Mouse (Mus musculus) neural tube, embryonic 11.5 days (tissue): Measurements from ENCODE around the gene Stac2. TPM values are rescaled to one million over a fixed set of nuclear protein-coding genes. Genes with fewer than 3 reads are reported as not detected.

Experiments
- ATAC-seq: fragments of 200-750 bp; cut with Nextera tagmentation; 2 replicates; pipeline ENCODE4 v1.8.0; 2017; ENCODE audit warnings: moderate number of reproducible peaks, mild to moderate bottlenecking, moderate TSS enrichment, moderate library complexity; ENCODE audit not compliant: insufficient read depth, low FRiP score, low TSS enrichment
- DNase-seq: peaks from one replicate; pipeline ENCODE4 v3.0.0-alpha.2; 2015; ENCODE audit warnings: low spot score
- H3K27ac ChIP-seq: fragments of 300-500 bp; sonication (generic); 2 replicates; pipeline ENCODE4 v1.5.1; 2014; ENCODE audit warnings: low read depth, mild to moderate bottlenecking, low read length
- H3K27me3 ChIP-seq: fragments of 300-500 bp; sonication (generic); 2 replicates; pipeline ENCODE4 v1.6.1; 2014; ENCODE audit warnings: mild to moderate bottlenecking, low read length, mixed read lengths; ENCODE audit not compliant: control insufficient read depth, insufficient read depth
- H3K36me3 ChIP-seq: fragments of 300-500 bp; sonication (generic); 2 replicates; pipeline ENCODE4 v1.6.1; 2014; ENCODE audit warnings: mild to moderate bottlenecking, low read length, moderate library complexity, mixed read lengths; ENCODE audit not compliant: control insufficient read depth, insufficient read depth
- H3K4me1 ChIP-seq: fragments of 300-500 bp; sonication (generic); 2 replicates; pipeline ENCODE4 v1.6.1; 2014; ENCODE audit warnings: low read length, mixed read lengths; ENCODE audit not compliant: control insufficient read depth, insufficient read depth
- H3K4me2 ChIP-seq: fragments of 300-500 bp; sonication (generic); 2 replicates; pipeline ENCODE4 v1.6.1; 2014; ENCODE audit warnings: low read depth, mild to moderate bottlenecking, moderate library complexity
- H3K4me3 ChIP-seq: fragments of 300-500 bp; sonication (generic); 2 replicates; pipeline ENCODE4 v1.5.1; 2014; ENCODE audit warnings: low read depth, low read length
- H3K9ac ChIP-seq: fragments of 300-500 bp; sonication (generic); 2 replicates; pipeline ENCODE4 v1.6.1; 2014; ENCODE audit warnings: mild to moderate bottlenecking, low read length
- H3K9me3 ChIP-seq: fragments of 300-500 bp; sonication (generic); 2 replicates; pipeline ENCODE4 v1.6.1; 2016; ENCODE audit warnings: low read length; ENCODE audit not compliant: control insufficient read depth
- WGBS: fragments of 180-500 bp; shearing (Covaris S2); extraction: QIAGEN DNeasy Blood & Tissue Kit; methylation state at CpG from one replicate; pipeline ENCODE4 v1.1.7; 2014; 5-methylcytosine and 5-hydroxymethylcytosine counted together
- polyA plus RNA-seq: library from polyadenylated mRNA; unstranded; fragments of >200 nt; fragmentation: Nextera tagmentation; extraction: Ambion mirVana; gene quantifications from 2 replicates; pipeline ENCODE4 v1.2.1, GENCODE M21; 2014

Stac2 gene
- polyA plus RNA-seq, 1 experiment from 2014 or later: 6.6 TPM

DNA sequence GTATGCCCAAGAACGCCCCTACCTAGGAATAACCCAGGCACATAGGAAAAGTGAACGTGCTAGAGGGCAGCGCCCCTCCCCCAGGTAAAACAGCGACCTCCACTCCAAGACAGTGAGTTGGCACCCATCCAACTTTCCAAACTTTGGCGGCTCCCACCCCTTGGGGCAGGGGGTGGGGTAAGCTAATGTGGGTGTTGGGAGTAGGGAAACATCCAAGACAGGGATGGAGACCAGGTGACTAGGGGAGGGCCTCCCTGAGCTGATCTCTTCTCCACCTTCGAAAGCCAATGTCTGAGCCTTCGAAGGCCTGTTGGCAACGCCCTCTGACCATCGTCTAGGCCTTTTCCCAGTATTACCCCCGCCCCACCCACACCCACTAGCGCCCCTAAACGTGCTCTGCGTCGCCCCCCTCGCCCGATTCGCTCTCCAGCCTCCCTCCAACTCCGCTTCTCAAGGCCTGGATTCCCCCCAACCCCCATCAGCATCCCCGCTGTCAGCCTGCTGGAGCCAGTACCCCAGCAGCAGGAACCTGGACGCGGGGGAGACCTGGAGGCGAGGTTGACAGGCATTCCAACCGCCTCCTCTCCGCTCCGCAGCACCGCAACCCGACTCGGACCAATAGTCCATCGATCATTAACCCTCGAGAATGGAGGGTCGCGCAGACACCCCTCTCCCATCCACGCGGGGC is 31.6 kb downstream of the Stac2 start:
- Histone ChIP-seq H3K9ac (peak overlapping the region; percentile 83), H3K4me1 (peaks cover 28% of the 10 kb centered on the region), H3K4me3 (peak overlapping the region; percentile 81), H3K9me3 (no peaks in the 10 kb centered on the region), H3K27me3 (no peaks in the 10 kb centered on the region), H3K4me2 (peak overlapping the region; percentile 94), H3K36me3 (0 out of 2 replicates have a peak, but pooled peaks cover 2% of the 10 kb centered on the region), H3K27ac (peak overlapping the region; percentile 91)
- DNase-seq (peak; percentile 63), ATAC-seq (peak; percentile 14; the same call in 1 of the 2 replicates)
- WGBS: 4% methylated on average over 34 of the region's 34 CpGs

DNA sequence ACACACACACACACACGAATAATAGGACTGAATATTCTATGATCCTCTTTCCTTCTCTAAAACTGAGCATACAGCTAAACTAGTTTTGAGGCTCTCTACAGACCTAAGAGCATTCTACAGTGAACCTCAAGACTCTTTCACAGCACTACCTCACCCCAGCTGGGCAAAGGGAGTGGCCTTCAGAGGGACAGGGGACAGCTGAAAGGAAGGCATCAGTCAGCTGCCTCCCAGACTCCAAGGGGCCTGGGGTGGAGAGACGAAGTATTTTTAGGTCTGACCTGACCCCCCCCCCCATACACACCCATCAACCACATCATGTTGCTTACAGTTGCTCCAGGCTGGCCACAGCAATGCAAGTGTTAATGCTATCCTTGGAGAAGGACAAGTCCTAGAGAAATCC is 32.1 kb downstream of the Stac2 start:
- Histone ChIP-seq H3K9me3 (no peaks in the 10 kb centered on the region), H3K4me1 (peaks cover 27% of the 10 kb centered on the region), H3K4me2 (peak overlapping the region; percentile 94), H3K36me3 (peaks cover 2% of the 10 kb centered on the region; the same call in 1 of the 2 replicates), H3K27ac (no peak overlapping the region), H3K4me3 (peak overlapping the region; percentile 81), H3K9ac (no peak overlapping the region; the same call in 1 of the 2 replicates), H3K27me3 (no peaks in the 10 kb centered on the region)
- ATAC-seq (no peak), DNase-seq (no peak)
- 46% methylated on average over 2 of the region's 2 CpGs for WGBS

DNA sequence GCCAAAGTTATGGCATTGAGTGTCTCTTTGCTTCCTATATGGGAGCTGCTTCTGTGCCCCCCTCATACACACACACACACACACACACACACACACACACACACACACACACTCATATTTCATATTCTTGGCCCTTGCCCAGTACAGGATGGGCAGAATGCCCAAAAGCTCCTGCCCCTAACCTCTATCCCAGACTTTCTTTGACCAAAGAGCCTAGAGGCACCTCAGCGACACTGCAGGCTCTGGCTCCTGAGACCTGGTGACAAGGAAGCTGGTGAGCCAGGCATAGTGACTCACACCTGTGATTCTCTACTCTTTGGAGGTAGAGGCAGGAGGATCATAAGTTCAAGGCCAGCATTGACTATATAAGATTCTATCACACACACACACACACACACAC is 32.6 kb downstream of the Stac2 start:
- 73% methylated on average over 1 of the region's 1 CpGs for WGBS
- H3K27me3 ChIP-seq: no peaks in the 10 kb centered on the region
- DNase-seq: no peak
- peak overlapping the region; percentile 4; the same call in 1 of the 2 replicates for H3K4me3 ChIP-seq
- no peaks in the 10 kb centered on the region for H3K9me3 ChIP-seq
- H3K9ac ChIP-seq: no peak overlapping the region
- peak overlapping the region; percentile 94 for H3K4me2 ChIP-seq
- H3K36me3 ChIP-seq: peaks cover 2% of the 10 kb centered on the region; the same call in 1 of the 2 replicates
- peaks cover 23% of the 10 kb centered on the region; the same call in 1 of the 2 replicates for H3K4me1 ChIP-seq
- H3K27ac ChIP-seq: no peak overlapping the region
- no peak for ATAC-seq

DNA sequence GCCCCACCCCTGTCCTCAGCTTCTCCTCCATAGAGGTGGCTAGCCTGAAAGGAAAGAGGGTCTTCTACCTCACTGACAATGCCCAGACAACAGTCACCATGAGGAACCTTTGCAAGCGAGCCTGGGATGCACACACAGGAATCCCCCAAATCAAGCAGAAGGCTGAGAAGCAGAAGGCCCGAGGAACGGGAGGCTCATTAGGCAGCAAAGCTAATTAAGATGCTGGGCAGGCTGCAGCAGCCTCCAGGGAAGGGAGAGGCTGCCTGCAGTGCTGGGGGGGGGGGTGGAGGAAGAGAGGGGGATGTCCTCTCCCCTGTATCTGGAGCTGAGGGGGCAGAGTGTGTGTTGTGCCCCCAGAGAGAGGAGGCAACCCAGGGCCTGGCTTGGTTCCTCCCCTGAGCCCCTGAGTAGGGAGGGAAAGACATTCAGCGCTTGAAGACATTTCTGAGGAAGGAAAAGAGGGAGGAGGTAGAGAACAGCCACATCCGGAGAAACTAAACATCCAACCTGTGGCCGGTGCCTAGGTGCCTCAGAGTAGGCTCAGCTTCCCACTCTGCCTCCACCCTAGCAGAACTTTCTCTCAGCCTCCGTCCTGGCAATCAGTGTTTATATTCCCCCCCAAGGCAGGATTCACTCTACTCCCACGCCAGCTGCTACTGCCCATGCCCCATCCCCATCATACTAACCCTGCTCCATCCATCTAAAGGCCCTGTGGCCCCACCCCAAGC is 33.2 kb downstream of the Stac2 start:
- H3K4me1 ChIP-seq: peaks cover 22% of the 10 kb centered on the region; the same call in 1 of the 2 replicates
- DNase-seq: no peak

DNA sequence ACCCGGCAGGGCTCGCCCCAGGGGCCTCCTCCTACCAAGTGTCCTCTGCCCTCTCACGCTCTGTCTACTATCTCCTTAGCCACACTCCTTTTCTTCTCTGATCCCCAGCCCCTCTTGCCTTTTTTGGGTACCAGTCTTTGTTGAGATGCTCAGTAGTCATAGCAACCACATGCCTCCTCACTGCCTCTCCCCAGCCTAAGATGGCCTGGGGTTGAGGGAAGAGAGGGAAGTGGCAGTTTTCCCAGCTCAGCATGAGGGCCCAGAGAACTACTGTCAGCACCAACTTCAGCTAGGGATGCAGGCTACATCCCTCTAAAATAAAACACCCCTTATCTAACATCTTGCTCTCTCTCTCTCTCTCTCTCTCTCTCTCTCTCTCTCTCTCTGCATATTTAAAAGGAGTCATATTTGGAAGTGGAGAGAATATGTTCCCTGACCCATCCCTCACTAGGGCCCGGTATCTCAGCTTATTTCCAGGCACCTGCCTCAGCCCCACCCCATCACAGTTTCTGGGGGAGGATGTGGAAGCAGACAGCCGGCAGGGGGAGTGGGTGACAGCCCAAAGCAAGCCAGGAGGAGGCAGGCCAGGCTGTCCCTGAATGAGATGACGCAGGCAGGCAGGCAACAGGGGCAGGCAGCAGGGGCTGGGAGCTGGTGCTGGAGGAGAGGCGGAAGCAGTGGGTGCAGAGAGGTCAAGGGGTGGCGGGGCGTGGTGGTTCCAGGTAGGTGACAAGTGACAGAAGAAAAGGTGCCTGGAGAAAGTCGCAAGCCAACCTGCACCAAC is 34.2 kb downstream of the Stac2 start:
- Histone ChIP-seq H3K27me3 (no peaks in the 10 kb centered on the region), H3K9ac (no peak overlapping the region), H3K4me2 (no peak overlapping the region; the same call in 1 of the 2 replicates), H3K36me3 (peaks cover 2% of the 10 kb centered on the region; the same call in 1 of the 2 replicates), H3K4me3 (no peak overlapping the region), H3K4me1 (peaks cover 22% of the 10 kb centered on the region; the same call in 1 of the 2 replicates), H3K27ac (no peak overlapping the region), H3K9me3 (no peaks in the 10 kb centered on the region)
- ATAC-seq (no peak), DNase-seq (no peak)
- 46% methylated on average over 10 of the region's 10 CpGs for WGBS

More for the DNA sequence above, 33.2 kb downstream of the Stac2 start:
- 44% methylated on average over 8 of the region's 8 CpGs for WGBS
- H3K9ac ChIP-seq: no peak overlapping the region
- peaks cover 2% of the 10 kb centered on the region; the same call in 1 of the 2 replicates for H3K36me3 ChIP-seq
- no peak overlapping the region for H3K4me2 ChIP-seq
- no peaks in the 10 kb centered on the region for H3K27me3 ChIP-seq
- no peak for ATAC-seq
- H3K4me3 ChIP-seq: no peak overlapping the region
- H3K27ac ChIP-seq: no peak overlapping the region
- no peaks in the 10 kb centered on the region for H3K9me3 ChIP-seq

DNA sequence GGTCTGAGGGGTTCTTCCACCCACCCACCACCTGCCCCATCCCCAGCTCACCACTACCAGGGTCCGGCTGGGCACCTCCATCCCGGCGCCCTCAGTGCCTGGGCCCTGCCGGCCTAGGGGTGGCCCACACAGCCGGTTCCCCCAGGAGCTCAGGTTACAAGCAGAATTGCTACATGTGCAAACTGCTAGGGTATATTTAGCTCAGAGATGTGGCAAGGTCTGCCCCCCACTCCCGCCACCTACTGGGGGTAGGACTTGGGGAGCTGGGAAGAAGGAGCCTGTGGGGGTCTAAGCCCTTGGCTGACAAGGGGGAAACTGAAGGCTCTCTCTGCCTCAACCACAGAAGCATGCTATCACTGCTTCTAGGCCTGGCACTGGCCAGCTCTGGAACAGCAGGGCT is 35.0 kb downstream of the Stac2 start:
- Histone ChIP-seq H3K9ac (no peak overlapping the region; the same call in 1 of the 2 replicates), H3K4me2 (no peak overlapping the region), H3K9me3 (no peaks in the 10 kb centered on the region), H3K4me3 (no peak overlapping the region), H3K27ac (no peak overlapping the region), H3K4me1 (peaks cover 20% of the 10 kb centered on the region; the same call in 1 of the 2 replicates), H3K36me3 (peaks cover 2% of the 10 kb centered on the region; the same call in 1 of the 2 replicates), H3K27me3 (no peaks in the 10 kb centered on the region)
- ATAC-seq: no peak
- WGBS: 77% methylated on average over 6 of the region's 6 CpGs
- DNase-seq: no peak

DNA sequence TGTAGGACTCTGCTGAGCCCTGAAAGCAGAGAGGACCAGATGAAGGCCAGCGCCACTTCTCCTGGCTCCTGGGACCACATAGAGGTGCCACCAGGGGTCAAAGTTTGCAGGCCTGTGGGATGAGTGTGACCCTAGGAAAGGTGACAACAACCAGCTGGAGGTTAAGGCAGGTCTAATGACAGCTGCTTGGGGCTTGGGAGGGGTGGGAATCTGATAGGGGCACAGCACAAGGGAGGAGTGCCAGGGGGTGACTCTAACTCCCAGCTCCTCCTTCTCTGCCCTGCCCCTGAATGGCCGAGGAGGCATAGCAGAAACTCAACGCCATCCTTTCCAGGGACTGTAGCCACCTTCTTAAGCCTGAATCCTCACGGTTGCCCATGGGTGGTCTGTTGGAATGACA is 36.4 kb downstream of the Stac2 start:
- DNase-seq: no peak
- H3K27ac ChIP-seq: no peak overlapping the region
- peaks cover 2% of the 10 kb centered on the region; the same call in 1 of the 2 replicates for H3K36me3 ChIP-seq
- no peaks in the 10 kb centered on the region for H3K9me3 ChIP-seq
- H3K9ac ChIP-seq: no peak overlapping the region
- no peak for ATAC-seq
- peaks cover 16% of the 10 kb centered on the region; the same call in 1 of the 2 replicates for H3K4me1 ChIP-seq
- H3K4me2 ChIP-seq: no peak overlapping the region
- no peaks in the 10 kb centered on the region for H3K27me3 ChIP-seq
- WGBS: 71% methylated on average over 4 of the region's 4 CpGs
- no peak overlapping the region for H3K4me3 ChIP-seq

DNA sequence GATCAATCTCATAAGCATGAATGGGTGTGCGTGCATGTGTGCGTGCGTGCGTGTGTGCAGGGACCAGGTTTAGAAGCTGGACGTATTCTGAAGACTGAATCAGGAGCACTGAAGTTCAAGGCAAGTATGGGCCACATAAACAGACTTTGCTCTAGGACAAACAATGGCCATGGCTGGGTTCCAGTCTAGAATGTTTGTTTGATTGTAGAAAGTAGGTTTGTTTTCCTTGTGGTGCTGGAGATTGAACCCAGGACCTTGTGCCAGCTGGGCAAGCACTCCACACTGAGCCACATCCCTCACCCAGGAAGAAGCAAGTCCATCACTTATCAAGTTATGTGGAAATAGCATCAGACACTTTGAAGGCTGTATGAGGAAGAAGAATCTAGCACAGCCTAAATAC is 37.1 kb downstream of the Stac2 start:
- Histone ChIP-seq H3K36me3 (peaks cover 2% of the 10 kb centered on the region; the same call in 1 of the 2 replicates), H3K4me1 (peaks cover 11% of the 10 kb centered on the region; the same call in 1 of the 2 replicates), H3K4me3 (no peak overlapping the region), H3K4me2 (no peak overlapping the region), H3K9ac (no peak overlapping the region), H3K27me3 (no peaks in the 10 kb centered on the region), H3K27ac (no peak overlapping the region), H3K9me3 (no peaks in the 10 kb centered on the region)
- WGBS: over 99% methylated on average over 5 of the region's 5 CpGs
- ATAC-seq: no peak
- DNase-seq: no peak
